Mouse (Mus musculus) central nervous system, embryonic 11.5 days (tissue): Measurements from ENCODE around the gene Lamp5. TPM values are rescaled to one million over a fixed set of nuclear protein-coding genes. Genes with fewer than 3 reads are reported as not detected.

Source experiments
- polyA plus RNA-seq: library from polyadenylated mRNA; depleted of rRNA; stranded (reverse); fragments of >200 nt; gene quantifications from 2 replicates; pipeline ENCODE4 v1.2.3, GENCODE M21; 2012; rRNA removed

Lamp5 gene
- 3.7 and 28.9 TPM in 2 replicates for polyA plus RNA-seq

DNA sequence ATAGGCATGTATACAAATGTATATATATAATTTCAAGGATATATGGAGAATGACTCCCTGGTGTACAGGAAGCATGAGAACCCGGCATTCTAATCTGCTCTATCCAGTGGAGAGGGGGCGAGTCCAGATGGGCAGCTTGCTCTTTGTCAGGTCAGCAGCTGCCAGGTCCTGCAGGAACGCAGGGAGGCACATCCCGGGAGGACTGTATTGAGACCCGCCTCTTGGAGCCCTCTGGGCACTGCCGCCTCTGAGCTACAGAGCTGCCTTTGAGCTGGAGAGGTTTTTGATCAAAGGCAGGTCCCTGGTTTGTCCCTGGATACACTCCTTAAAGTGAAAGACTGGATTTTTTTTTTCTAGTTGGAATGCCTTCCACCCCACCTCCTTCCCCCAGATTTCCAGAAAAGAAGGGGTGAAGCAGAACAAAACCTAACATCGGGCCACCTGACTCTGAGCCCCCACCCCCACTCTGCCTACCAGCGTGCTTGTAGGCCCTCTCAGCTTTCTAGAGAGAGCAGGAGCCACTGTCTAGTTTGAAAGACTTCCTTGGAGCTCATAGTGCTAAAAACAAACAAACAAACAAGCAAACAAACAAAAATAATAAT, at the start of gene Lamp5:
TSS of gene Lamp5 (plus strand) at position 552 of the 602 bp plus-strand sequence.

